Mouse (Mus musculus) stomach, postnatal 0 days (tissue): ENCODE results near the gene Ctnnbl1.

Experiments used
- CTCF ChIP-seq: IDR thresholded peaks from 2 replicates; pipeline ENCODE4 v1.5.1; 2016; ENCODE audit warnings: antibody characterized with exemption, low read depth, mild to moderate bottlenecking, moderate library complexity
- EP300 ChIP-seq: optimal IDR thresholded peaks from 2 replicates; pipeline ENCODE3; 2016; ENCODE audit warnings: antibody characterized with exemption

GRCm38 (mm10) chr2:157770761-157771160 is 33.6 kb downstream of the Ctnnbl1 start:
- TF ChIP-seq CTCF (no peak), EP300 (no peak)
